Mouse (Mus musculus) heart, embryonic 15.5 days (tissue): ENCODE measurements around the gene Pik3cg. TPM values are rescaled to one million over a fixed set of nuclear protein-coding genes. Genes with fewer than 3 reads are reported as not detected.

Source experiments
- ATAC-seq: fragments of 200-750 bp; cut with Nextera tagmentation; replicated peaks from 2 replicates; pipeline ENCODE4 v1.8.0; 2017; ENCODE audit warnings: low read depth, moderate TSS enrichment; ENCODE audit not compliant: insufficient number of reproducible peaks, insufficient read depth, low FRiP score
- H3K27ac ChIP-seq: fragments of 300-500 bp; sonication (generic); 2 replicates; pipeline ENCODE4 v1.5.1; 2015; ENCODE audit warnings: mild to moderate bottlenecking, inconsistent platforms
- H3K27me3 ChIP-seq: fragments of 300-500 bp; sonication (generic); 2 replicates; pipeline ENCODE4 v1.6.1; 2015; ENCODE audit warnings: inconsistent platforms
- H3K36me3 ChIP-seq: fragments of 300-500 bp; sonication (generic); 2 replicates; pipeline ENCODE4 v1.6.1; 2015; ENCODE audit warnings: mild to moderate bottlenecking, inconsistent platforms
- H3K4me1 ChIP-seq: fragments of 300-500 bp; sonication (generic); replicated peaks from 2 replicates; pipeline ENCODE4 v1.6.1; 2015; ENCODE audit warnings: inconsistent platforms
- H3K4me2 ChIP-seq: fragments of 300-500 bp; sonication (generic); 2 replicates; pipeline ENCODE4 v1.6.1; 2015; ENCODE audit warnings: inconsistent platforms, mild to moderate bottlenecking, moderate library complexity
- H3K4me3 ChIP-seq: fragments of 300-500 bp; sonication (generic); 2 replicates; pipeline ENCODE4 v1.5.1; 2015; ENCODE audit warnings: mild to moderate bottlenecking, inconsistent platforms
- H3K9ac ChIP-seq: fragments of 300-500 bp; sonication (generic); 2 replicates; pipeline ENCODE4 v1.6.1; 2015; ENCODE audit warnings: mild to moderate bottlenecking, inconsistent platforms
- H3K9me3 ChIP-seq: fragments of 300-500 bp; sonication (generic); replicated peaks from 2 replicates; pipeline ENCODE4 v1.6.1; 2016; ENCODE audit warnings: inconsistent platforms
- WGBS: fragments of 180-500 bp; shearing (Covaris S2); methylation state at CpG from one replicate; pipeline ENCODE4 v1.1.7; 2015; ENCODE audit warnings: mixed read lengths; 5-methylcytosine and 5-hydroxymethylcytosine counted together
- polyA plus RNA-seq: library from polyadenylated mRNA; unstranded; fragments of >200 nt; fragmentation: Nextera tagmentation; extraction: Ambion mirVana; gene quantifications from 2 replicates; pipeline ENCODE4 v1.2.1, GENCODE M21; 2015

The Pik3cg gene
- polyA plus RNA-seq, 1 experiment from 2014 or later, result 1.3 TPM

DNA sequence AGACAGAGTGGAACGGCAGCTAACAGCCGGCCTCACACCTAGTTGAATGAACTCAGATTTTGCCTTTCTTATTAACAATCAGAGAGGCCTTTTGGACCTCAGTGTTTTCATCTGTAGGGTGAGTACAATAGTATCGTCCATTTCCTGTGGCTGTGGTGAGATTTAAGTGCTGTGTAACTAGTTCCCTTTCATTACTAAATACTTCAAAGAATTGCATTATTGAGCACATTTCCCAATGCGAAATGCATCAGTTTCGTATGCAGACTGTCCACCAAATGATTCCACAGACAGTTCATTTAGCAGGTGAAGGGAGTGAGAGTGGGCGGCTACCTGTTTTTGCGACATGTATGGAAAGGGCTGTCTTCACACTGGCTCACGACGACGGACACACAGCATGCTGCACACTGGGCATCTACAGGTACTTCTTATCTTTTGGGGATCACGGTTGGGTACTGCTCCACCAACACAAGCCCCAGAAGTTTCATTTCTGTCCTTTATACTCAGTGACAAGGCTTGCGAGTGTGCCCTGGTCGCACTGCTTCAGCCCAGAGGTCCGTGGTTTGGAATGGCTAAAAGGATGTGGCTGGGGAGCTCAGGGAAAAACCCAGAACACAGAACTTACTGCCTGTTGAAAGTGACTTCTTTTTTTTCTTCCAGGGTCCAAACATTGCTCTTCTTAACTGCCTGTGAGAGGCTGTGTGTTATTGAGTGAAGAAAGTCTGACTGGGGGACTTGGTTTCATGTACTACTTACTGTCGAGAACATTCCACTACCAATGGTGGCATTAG, 25.6 kb downstream of the Pik3cg start:
- Histone ChIP-seq H3K9ac (no peak overlapping the region), H3K9me3 (no peaks in the 10 kb centered on the region), H3K4me3 (no peak overlapping the region), H3K36me3 (no peaks in the 10 kb centered on the region), H3K4me1 (no peaks in the 10 kb centered on the region), H3K27me3 (no peaks in the 10 kb centered on the region), H3K4me2 (no peak overlapping the region), H3K27ac (no peak overlapping the region)
- 84% methylated on average over 15 of the region's 15 CpGs for WGBS
- no peak for ATAC-seq

GRCm38 (mm10) chr12:32181885-32182284, 26.6 kb downstream of the Pik3cg start:
- no peak overlapping the region for H3K4me3 ChIP-seq
- no peaks in the 10 kb centered on the region for H3K27me3 ChIP-seq
- H3K4me2 ChIP-seq, result no peak overlapping the region
- H3K9me3 ChIP-seq, result no peaks in the 10 kb centered on the region
- H3K9ac ChIP-seq, result no peak overlapping the region
- no peak overlapping the region for H3K27ac ChIP-seq
- no peak for ATAC-seq
- H3K4me1 ChIP-seq, result no peaks in the 10 kb centered on the region
- WGBS, result 71% methylated on average over 4 of the region's 4 CpGs
- no peaks in the 10 kb centered on the region for H3K36me3 ChIP-seq

GRCm38 (mm10) chr12:32174437-32174836, 34.0 kb downstream of the Pik3cg start:
- ATAC-seq, result no peak
- WGBS, result 87% methylated on average over 6 of the region's 6 CpGs
- Histone ChIP-seq H3K27ac (no peak overlapping the region), H3K27me3 (no peaks in the 10 kb centered on the region), H3K9ac (no peak overlapping the region), H3K4me2 (no peak overlapping the region), H3K36me3 (no peaks in the 10 kb centered on the region), H3K4me1 (no peaks in the 10 kb centered on the region), H3K4me3 (no peak overlapping the region), H3K9me3 (no peaks in the 10 kb centered on the region)

DNA sequence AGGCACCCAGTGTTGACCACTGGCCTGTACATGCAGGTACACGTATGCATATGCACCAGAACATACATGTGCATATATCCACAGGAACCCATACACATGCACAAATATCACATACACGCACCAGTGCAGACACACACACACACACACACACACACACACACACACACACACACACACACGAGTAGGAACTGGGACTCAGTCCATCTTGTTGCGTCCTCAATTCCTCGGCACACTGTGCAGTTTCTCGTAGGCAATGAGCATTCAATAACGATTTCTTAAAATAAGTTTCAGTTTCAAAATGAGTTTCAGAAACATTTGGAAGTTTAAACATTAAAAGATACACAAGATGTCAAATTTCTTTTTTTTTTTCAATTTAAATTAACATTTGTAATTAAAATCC, 35.6 kb downstream of the Pik3cg start:
- Histone ChIP-seq H3K9ac (no peak overlapping the region), H3K36me3 (no peaks in the 10 kb centered on the region), H3K4me2 (no peak overlapping the region), H3K9me3 (no peaks in the 10 kb centered on the region), H3K4me3 (no peak overlapping the region), H3K27ac (no peak overlapping the region), H3K4me1 (no peaks in the 10 kb centered on the region), H3K27me3 (no peaks in the 10 kb centered on the region)
- no peak for ATAC-seq
- WGBS, result 87% methylated on average over 7 of the region's 7 CpGs

GRCm38 (mm10) chr12:32169164-32169563, 39.3 kb downstream of the Pik3cg start:
- 27% methylated on average over 5 of the region's 5 CpGs for WGBS
- Histone ChIP-seq H3K36me3 (no peaks in the 10 kb centered on the region), H3K4me2 (no peak overlapping the region), H3K27me3 (no peaks in the 10 kb centered on the region), H3K4me3 (no peak overlapping the region), H3K9me3 (no peaks in the 10 kb centered on the region), H3K27ac (no peak overlapping the region), H3K4me1 (no peaks in the 10 kb centered on the region), H3K9ac (no peak overlapping the region)
- ATAC-seq, result no peak

DNA sequence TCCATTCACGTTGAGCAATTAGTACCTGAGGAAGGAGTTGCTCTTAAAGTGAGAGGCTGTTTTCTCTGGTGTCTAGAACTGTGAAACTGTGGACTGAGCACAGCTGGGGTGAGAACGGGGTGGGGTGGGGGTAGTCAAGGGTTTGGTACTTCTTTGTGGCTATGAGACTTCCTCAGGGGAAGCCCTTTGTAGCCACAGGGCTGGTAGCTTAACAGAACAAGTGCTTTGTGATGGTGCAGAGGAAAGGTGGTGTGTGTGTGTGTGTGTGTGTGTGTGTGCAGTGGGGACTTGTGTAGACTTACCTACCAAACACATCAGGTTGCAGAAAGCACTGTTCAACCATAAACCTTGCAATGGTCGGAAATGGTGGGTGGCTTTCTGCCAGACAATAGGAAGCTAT, 39.7 kb downstream of the Pik3cg start:
- 39% methylated on average over 3 of the region's 3 CpGs for WGBS
- Histone ChIP-seq H3K9me3 (no peaks in the 10 kb centered on the region), H3K4me3 (no peak overlapping the region), H3K4me1 (no peaks in the 10 kb centered on the region), H3K9ac (no peak overlapping the region), H3K4me2 (no peak overlapping the region), H3K27me3 (no peaks in the 10 kb centered on the region), H3K27ac (no peak overlapping the region), H3K36me3 (no peaks in the 10 kb centered on the region)
- ATAC-seq, result no peak

DNA sequence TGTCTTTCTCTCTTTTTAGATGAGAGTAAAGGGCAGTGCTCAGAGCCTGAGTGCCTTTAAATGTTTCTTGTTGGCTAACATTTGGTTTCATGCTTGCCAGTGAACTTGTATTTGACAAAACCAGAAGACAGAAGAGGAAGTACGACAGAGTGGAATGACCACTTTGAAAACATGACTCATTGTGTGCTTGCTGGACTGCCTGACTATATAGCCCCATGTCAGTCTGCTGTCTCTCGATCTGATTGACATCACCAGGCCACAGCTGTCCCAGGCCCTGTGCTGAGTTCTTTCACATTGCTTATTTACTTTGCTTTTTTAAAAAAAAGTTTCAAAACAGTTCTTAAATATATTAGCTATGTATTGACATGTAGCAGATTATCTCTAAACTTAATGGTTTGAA, 44.8 kb downstream of the Pik3cg start:
- no peak overlapping the region for H3K4me2 ChIP-seq
- no peak overlapping the region for H3K4me3 ChIP-seq
- no peaks in the 10 kb centered on the region for H3K27me3 ChIP-seq
- H3K27ac ChIP-seq, result no peak overlapping the region
- H3K9ac ChIP-seq, result no peak overlapping the region
- no peak for ATAC-seq
- H3K36me3 ChIP-seq, result no peaks in the 10 kb centered on the region
- H3K4me1 ChIP-seq, result no peaks in the 10 kb centered on the region
- WGBS, result 58% methylated on average over 2 of the region's 2 CpGs
- H3K9me3 ChIP-seq, result no peaks in the 10 kb centered on the region

- Histone ChIP-seq H3K9ac (no peak overlapping the region), H3K4me1 (no peaks in the 10 kb centered on the region), H3K4me3 (no peak overlapping the region), H3K4me2 (no peak overlapping the region), H3K9me3 (no peaks in the 10 kb centered on the region), H3K27me3 (no peaks in the 10 kb centered on the region), H3K27ac (no peak overlapping the region), H3K36me3 (no peaks in the 10 kb centered on the region)
- 68% methylated on average over 5 of the region's 5 CpGs for WGBS
- no peak for ATAC-seq
Measured at GRCm38 (mm10) chr12:32158757-32159156, 49.7 kb downstream of the Pik3cg start.

- WGBS, result 73% methylated on average over 7 of the region's 7 CpGs
- no peak overlapping the region for H3K4me2 ChIP-seq
- H3K4me1 ChIP-seq, result peaks cover 6% of the 10 kb centered on the region
- H3K36me3 ChIP-seq, result no peaks in the 10 kb centered on the region
- H3K9ac ChIP-seq, result no peak overlapping the region
- no peak for ATAC-seq
- no peak overlapping the region for H3K27ac ChIP-seq
- no peak overlapping the region for H3K4me3 ChIP-seq
- no peaks in the 10 kb centered on the region for H3K9me3 ChIP-seq
- H3K27me3 ChIP-seq, result no peaks in the 10 kb centered on the region
Measured at GRCm38 (mm10) chr12:32146606-32147005, 61.9 kb downstream of the Pik3cg start.

- H3K9me3 ChIP-seq, result no peaks in the 10 kb centered on the region
- H3K4me2 ChIP-seq, result no peak overlapping the region
- H3K4me3 ChIP-seq, result no peak overlapping the region
- no peak for ATAC-seq
- 78% methylated on average over 4 of the region's 4 CpGs for WGBS
- no peak overlapping the region for H3K9ac ChIP-seq
- no peak overlapping the region for H3K27ac ChIP-seq
- H3K4me1 ChIP-seq, result peaks cover 6% of the 10 kb centered on the region
- no peaks in the 10 kb centered on the region for H3K27me3 ChIP-seq
- H3K36me3 ChIP-seq, result no peaks in the 10 kb centered on the region
Measured at GRCm38 (mm10) chr12:32145651-32146050, 62.8 kb downstream of the Pik3cg start.

DNA sequence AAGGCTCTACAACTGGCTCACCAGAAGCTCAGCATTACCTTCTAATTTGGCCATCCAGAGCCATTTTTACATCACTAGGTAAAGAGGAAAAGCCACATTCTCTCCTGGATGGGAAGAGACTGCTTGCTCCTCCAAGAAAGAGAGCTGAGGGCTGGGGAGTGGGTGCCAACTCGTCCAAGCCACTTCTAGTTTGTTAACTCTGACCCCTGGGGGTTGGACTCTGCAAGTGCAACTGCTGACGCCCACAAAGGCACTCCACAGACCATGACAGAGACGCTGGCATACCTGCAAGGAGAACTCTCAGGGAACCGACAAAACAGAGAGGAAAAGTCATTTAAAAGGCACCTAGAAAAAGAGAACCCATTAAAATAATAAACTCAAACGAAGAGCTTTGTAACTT, 63.9 kb downstream of the Pik3cg start:
- H3K4me2 ChIP-seq, result no peak overlapping the region
- no peak overlapping the region for H3K4me3 ChIP-seq
- no peaks in the 10 kb centered on the region for H3K27me3 ChIP-seq
- 7% methylated on average over 5 of the region's 5 CpGs for WGBS
- no peak overlapping the region for H3K27ac ChIP-seq
- peak; percentile 73; the same call in 1 of the 2 replicates for ATAC-seq
- no peaks in the 10 kb centered on the region for H3K36me3 ChIP-seq
- peaks cover 6% of the 10 kb centered on the region for H3K4me1 ChIP-seq
- H3K9ac ChIP-seq, result no peak overlapping the region
- no peaks in the 10 kb centered on the region for H3K9me3 ChIP-seq

GRCm38 (mm10) chr12:32143782-32144181, 64.7 kb downstream of the Pik3cg start:
- Histone ChIP-seq H3K27ac (no peak overlapping the region), H3K36me3 (no peaks in the 10 kb centered on the region), H3K27me3 (no peaks in the 10 kb centered on the region), H3K4me3 (no peak overlapping the region), H3K9ac (no peak overlapping the region), H3K4me2 (no peak overlapping the region), H3K9me3 (no peaks in the 10 kb centered on the region), H3K4me1 (peaks cover 6% of the 10 kb centered on the region)
- no peak for ATAC-seq
- 77% methylated on average over 5 of the region's 5 CpGs for WGBS
